Mouse (Mus musculus) frontal cortex, adult (tissue): ENCODE results near the gene Camkv.
A peak's percentile ranks its signal among the peaks of the same experiment; 100 is the strongest.

Experiments used
- ATAC-seq: cut with Nextera tagmentation; 2 replicates; pipeline ENCODE4 v1.9.2; 2017; ENCODE audit warnings: mild to moderate bottlenecking, moderate library complexity, mixed read lengths; ENCODE audit not compliant: low TSS enrichment

Gene Camkv

GRCm38 (mm10) chr9:107962916-107963315 lies 27.4 kb downstream of the Camkv start:
- ATAC-seq, result no peak

GRCm38 (mm10) chr9:107963700-107964099 lies 28.2 kb downstream of the Camkv start:
- peak; percentile 36; the same call in 1 of the 2 replicates for ATAC-seq

GRCm38 (mm10) chr9:107964681-107965080 lies 29.2 kb downstream of the Camkv start:
- no peak for ATAC-seq

GRCm38 (mm10) chr9:107966676-107967075 lies 31.2 kb downstream of the Camkv start:
- no peak for ATAC-seq

GRCm38 (mm10) chr9:107967437-107967836 lies 32.0 kb downstream of the Camkv start:
- ATAC-seq, result no peak

- no peak for ATAC-seq
Observed at GRCm38 (mm10) chr9:107968531-107968930, 33.1 kb downstream of the Camkv start.

GRCm38 (mm10) chr9:107970311-107970710 lies 34.8 kb downstream of the Camkv start:
- ATAC-seq, result no peak

- ATAC-seq, result no peak
Observed at GRCm38 (mm10) chr9:107971690-107972541, 36.4 kb downstream of the Camkv start.

GRCm38 (mm10) chr9:107974491-107975171 lies 39.2 kb downstream of the Camkv start:
- no peak for ATAC-seq

- no peak for ATAC-seq
Observed at GRCm38 (mm10) chr9:107975399-107976386, 40.2 kb downstream of the Camkv start, which contains the start of gene Uba7. Gene Uba7, plus strand, starts transcription at chr9:107975505.

GRCm38 (mm10) chr9:107978815-107979214 lies 43.3 kb downstream of the Camkv start:
- ATAC-seq, result no peak

- no peak; the same call in 1 of the 2 replicates for ATAC-seq
Observed at GRCm38 (mm10) chr9:107981684-107982605, 46.5 kb downstream of the Camkv start.

GRCm38 (mm10) chr9:107982681-107983346 lies 47.3 kb downstream of the Camkv start, which contains the start of gene Gm20661:
Gene Gm20661, plus strand, starts transcription at chr9:107983058.
- ATAC-seq, result peak; percentile 10; the same call in 1 of the 2 replicates

- no peak for ATAC-seq
Observed at GRCm38 (mm10) chr9:107983421-107983890, 48.0 kb downstream of the Camkv start.

- no peak for ATAC-seq
Observed at GRCm38 (mm10) chr9:107984052-107984753, 48.7 kb downstream of the Camkv start.

GRCm38 (mm10) chr9:107984754-107985055 lies 49.2 kb downstream of the Camkv start:
- ATAC-seq, result no peak

- peak; percentile 75 for ATAC-seq
Observed at GRCm38 (mm10) chr9:107985131-107986119, 50.0 kb downstream of the Camkv start, which contains the start of gene Inka1. Gene Inka1, minus strand, starts transcription at chr9:107985879.

GRCm38 (mm10) chr9:107986376-107986775 lies 50.9 kb downstream of the Camkv start:
- ATAC-seq, result peak; percentile 63
